Mouse (Mus musculus): ENCODE measurements around the gene Luc7l2.

GRCm38 (mm10) chr6:38609892-38610291, 58.8 kb downstream of the Luc7l2 start:
- no peak for TF ChIP-seq EP300 (IDR thresholded peaks at IDR 0.05; ENCODE audit: low read depth)
- no peak for TF ChIP-seq CTCF (IDR thresholded peaks at IDR 0.05; ENCODE audit: low read depth)

Data from heart, postnatal 0 days (tissue).